Mouse (Mus musculus) kidney, adult 2 months (tissue): ENCODE results near the gene Cog5. TPM values are rescaled to one million over a fixed set of nuclear protein-coding genes. Genes with fewer than 3 reads are reported as not detected.

Source experiments
- DNase-seq: peaks from one replicate; pipeline ENCODE4 v3.0.0; 2021
- H3K27ac ChIP-seq: fragments of 200-500 bp; 2 replicates; pipeline ENCODE4 v1.5.1; 2012; ENCODE audit warnings: low read depth, low read length, control low read depth, inconsistent platforms; ENCODE audit not compliant: insufficient read depth
- H3K27me3 ChIP-seq: fragments of 200-500 bp; replicated peaks from 2 replicates; pipeline ENCODE4 v1.6.1; 2012; ENCODE audit warnings: mild to moderate bottlenecking, moderate library complexity, low read length, inconsistent platforms; ENCODE audit not compliant: control insufficient read depth, insufficient read depth
- H3K36me3 ChIP-seq: fragments of 200-500 bp; 2 replicates; pipeline ENCODE4 v1.6.1; 2012; ENCODE audit warnings: mild to moderate bottlenecking, moderate library complexity, low read length, inconsistent platforms; ENCODE audit not compliant: control insufficient read depth, insufficient read depth
- H3K4me1 ChIP-seq: fragments of 200-500 bp; 2 replicates; pipeline ENCODE4 v1.6.1; 2011; ENCODE audit warnings: low read length; ENCODE audit not compliant: control insufficient read depth, insufficient read depth
- H3K4me3 ChIP-seq: fragments of 200-500 bp; 2 replicates; pipeline ENCODE4 v1.5.1; 2011; ENCODE audit warnings: mild to moderate bottlenecking, low read depth, low read length, control low read depth; ENCODE audit not compliant: insufficient read depth
- CTCF ChIP-seq: fragments of 200-500 bp; conservative IDR thresholded peaks from 2 replicates; pipeline ENCODE4 v1.5.1; 2011; ENCODE audit warnings: low read depth, mild to moderate bottlenecking, control low read depth, low read length, moderate library complexity, mixed read lengths; ENCODE audit not compliant: insufficient read depth, insufficient read length
- POLR2A ChIP-seq: fragments of 200-500 bp; IDR thresholded peaks from one replicate; pipeline ENCODE4 v1.6.1; 2011; ENCODE audit warnings: low read depth, low read length, control low read depth
- WGBS: fragments of 180-500 bp; shearing (Covaris S2); methylation state at CpG from one replicate; pipeline ENCODE4 v1.1.7; 2018; 5-methylcytosine and 5-hydroxymethylcytosine counted together
- polyA plus RNA-seq: library from polyadenylated mRNA; depleted of rRNA; stranded (reverse); fragments of >200 nt; gene quantifications from 2 replicates; pipeline ENCODE4 v1.2.3, GENCODE M21; 2012

The Cog5 gene
- polyA plus RNA-seq, 1 experiment: 16.7 TPM

GRCm38 (mm10) chr12:31633970-31634342 is 20.7 kb upstream of the Cog5 start:
- no peaks in the 10 kb centered on the region for H3K36me3 ChIP-seq
- DNase-seq: no peak
- WGBS: 14% methylated on average over 13 of the region's 13 CpGs

GRCm38 (mm10) chr12:31634343-31635239 is 20.1 kb upstream of the Cog5 start, which contains the start of gene Bcap29:
Gene Bcap29, minus strand, starts transcription at chr12:31634658.
- Histone ChIP-seq H3K27me3 (no peaks in the 10 kb centered on the region), H3K4me1 (0 out of 2 replicates have a peak, but pooled peaks cover 3% of the 10 kb centered on the region), H3K4me3 (peak within 1 kb of the TSS; percentile 51), H3K27ac (no peak within 1 kb of the TSS), H3K36me3 (no peaks in the 10 kb centered on the region)
- 3% methylated on average over 72 of the region's 73 CpGs for WGBS
- TF ChIP-seq CTCF (no peak), POLR2A (no peak)
- DNase-seq: peak; percentile 84

More at GRCm38 (mm10) chr12:31633970-31634342, 20.7 kb upstream of the Cog5 start:
- Histone ChIP-seq H3K27ac (no peak overlapping the region), H3K4me1 (0 out of 2 replicates have a peak, but pooled peaks cover 3% of the 10 kb centered on the region), H3K4me3 (peak overlapping the region; percentile 51), H3K27me3 (no peaks in the 10 kb centered on the region)
- TF ChIP-seq CTCF (no peak), POLR2A (no peak)

- no peak for DNase-seq
- Histone ChIP-seq H3K4me3 (no peak overlapping the region), H3K27ac (no peak overlapping the region), H3K27me3 (no peaks in the 10 kb centered on the region), H3K36me3 (no peaks in the 10 kb centered on the region; the same call in 1 of the 2 replicates), H3K4me1 (0 out of 2 replicates have a peak, but pooled peaks cover 3% of the 10 kb centered on the region)
- 92% methylated on average over 3 of the region's 3 CpGs for WGBS
- no peak for TF ChIP-seq CTCF
- no peak for TF ChIP-seq POLR2A
These were observed 19.4 kb upstream of the Cog5 start for GRCm38 (mm10) chr12:31635240-31635607.

- Histone ChIP-seq H3K36me3 (no peaks in the 10 kb centered on the region), H3K27ac (no peak overlapping the region), H3K27me3 (no peaks in the 10 kb centered on the region), H3K4me3 (no peak overlapping the region), H3K4me1 (no peaks in the 10 kb centered on the region; the same call in 1 of the 2 replicates)
- no peak for TF ChIP-seq CTCF
- no peak for TF ChIP-seq POLR2A
- 81% methylated on average over 5 of the region's 5 CpGs for WGBS
- DNase-seq: no peak
These were observed 1.1 kb upstream of the Cog5 start for GRCm38 (mm10) chr12:31653611-31654010.

GRCm38 (mm10) chr12:31654965-31655477 is 352 bp downstream of the Cog5 start:
- Histone ChIP-seq H3K4me1 (no peaks in the 10 kb centered on the region; the same call in 1 of the 2 replicates), H3K36me3 (no peaks in the 10 kb centered on the region), H3K4me3 (peak overlapping the region; percentile 97), H3K27ac (peak overlapping the region; percentile 83), H3K27me3 (no peaks in the 10 kb centered on the region)
- TF ChIP-seq POLR2A: no peak
- peak; percentile 36; the same call in 1 of the 2 replicates for TF ChIP-seq CTCF
- no peak for DNase-seq
- under 1% methylated on average over 29 of the region's 29 CpGs for WGBS

- no peak for TF ChIP-seq CTCF
- TF ChIP-seq POLR2A: no peak
- no peaks in the 10 kb centered on the region for H3K27me3 ChIP-seq
- WGBS: 92% methylated on average over 2 of the region's 2 CpGs
- H3K4me1 ChIP-seq: no peaks in the 10 kb centered on the region; the same call in 1 of the 2 replicates
- no peak for DNase-seq
- H3K4me3 ChIP-seq: no peak overlapping the region
- no peaks in the 10 kb centered on the region for H3K36me3 ChIP-seq
- no peak overlapping the region for H3K27ac ChIP-seq
These were observed 2.2 kb downstream of the Cog5 start for GRCm38 (mm10) chr12:31656841-31657240.

GRCm38 (mm10) chr12:31665999-31666398 is 11.3 kb downstream of the Cog5 start:
- Histone ChIP-seq H3K27me3 (no peaks in the 10 kb centered on the region), H3K27ac (no peak overlapping the region), H3K36me3 (no peaks in the 10 kb centered on the region), H3K4me3 (no peak overlapping the region), H3K4me1 (no peaks in the 10 kb centered on the region)
- TF ChIP-seq CTCF: no peak
- TF ChIP-seq POLR2A: no peak
- no peak for DNase-seq
- 61% methylated on average over 6 of the region's 6 CpGs for WGBS
